Mouse (Mus musculus) midbrain, embryonic 16.5 days (tissue): Measurements from ENCODE around the gene Tcaim. TPM values are rescaled to one million over a fixed set of nuclear protein-coding genes. Genes with fewer than 3 reads are reported as not detected.

Experiments
- ATAC-seq: fragments of 200-750 bp; cut with Nextera tagmentation; 2 replicates; pipeline ENCODE4 v1.8.0; 2017; ENCODE audit warnings: moderate TSS enrichment
- H3K27ac ChIP-seq: fragments of 300-500 bp; sonication (generic); 2 replicates; pipeline ENCODE4 v1.5.1; 2014; ENCODE audit warnings: mild to moderate bottlenecking, low read length, mixed read lengths
- H3K27me3 ChIP-seq: fragments of 300-500 bp; sonication (generic); 2 replicates; pipeline ENCODE4 v1.6.1; 2014; ENCODE audit warnings: low read depth, low read length, mixed read lengths; ENCODE audit not compliant: control insufficient read depth, insufficient read depth
- H3K36me3 ChIP-seq: fragments of 300-500 bp; sonication (generic); 2 replicates; pipeline ENCODE4 v1.6.1; 2014; ENCODE audit warnings: mild to moderate bottlenecking, low read length, moderate library complexity, mixed read lengths; ENCODE audit not compliant: control insufficient read depth, insufficient read depth
- H3K4me1 ChIP-seq: fragments of 300-500 bp; sonication (generic); 2 replicates; pipeline ENCODE4 v1.6.1; 2014; ENCODE audit warnings: mild to moderate bottlenecking, low read length, mixed read lengths; ENCODE audit not compliant: control insufficient read depth, insufficient read depth
- H3K4me2 ChIP-seq: fragments of 300-500 bp; sonication (generic); 2 replicates; pipeline ENCODE4 v1.6.1; 2014; ENCODE audit warnings: mild to moderate bottlenecking, low read length, mixed read lengths
- H3K4me3 ChIP-seq: fragments of 300-500 bp; sonication (generic); 2 replicates; pipeline ENCODE4 v1.5.1; 2014; ENCODE audit warnings: low read depth, mild to moderate bottlenecking, low read length, moderate library complexity, mixed read lengths
- H3K9ac ChIP-seq: fragments of 300-500 bp; sonication (generic); 2 replicates; pipeline ENCODE4 v1.6.1; 2014; ENCODE audit warnings: low read depth, low read length, mixed read lengths
- H3K9me3 ChIP-seq: fragments of 300-500 bp; sonication (generic); replicated peaks from 2 replicates; pipeline ENCODE4 v1.6.1; 2014; ENCODE audit warnings: mild to moderate bottlenecking, low read length, mixed read lengths; ENCODE audit not compliant: control insufficient read depth, poor library complexity, severe bottlenecking
- WGBS: fragments of 180-500 bp; shearing (Covaris S2); extraction: QIAGEN DNeasy Blood & Tissue Kit; methylation state at CpG from one replicate; pipeline ENCODE4 v1.1.7; 2014; 5-methylcytosine and 5-hydroxymethylcytosine counted together
- polyA plus RNA-seq: library from polyadenylated mRNA; unstranded; fragments of >200 nt; fragmentation: Nextera tagmentation; extraction: Ambion mirVana; gene quantifications from 2 replicates; pipeline ENCODE4 v1.2.1, GENCODE M21; 2015

The Tcaim gene
- polyA plus RNA-seq: 9.3 and 9.9 TPM in 2 replicates

DNA sequence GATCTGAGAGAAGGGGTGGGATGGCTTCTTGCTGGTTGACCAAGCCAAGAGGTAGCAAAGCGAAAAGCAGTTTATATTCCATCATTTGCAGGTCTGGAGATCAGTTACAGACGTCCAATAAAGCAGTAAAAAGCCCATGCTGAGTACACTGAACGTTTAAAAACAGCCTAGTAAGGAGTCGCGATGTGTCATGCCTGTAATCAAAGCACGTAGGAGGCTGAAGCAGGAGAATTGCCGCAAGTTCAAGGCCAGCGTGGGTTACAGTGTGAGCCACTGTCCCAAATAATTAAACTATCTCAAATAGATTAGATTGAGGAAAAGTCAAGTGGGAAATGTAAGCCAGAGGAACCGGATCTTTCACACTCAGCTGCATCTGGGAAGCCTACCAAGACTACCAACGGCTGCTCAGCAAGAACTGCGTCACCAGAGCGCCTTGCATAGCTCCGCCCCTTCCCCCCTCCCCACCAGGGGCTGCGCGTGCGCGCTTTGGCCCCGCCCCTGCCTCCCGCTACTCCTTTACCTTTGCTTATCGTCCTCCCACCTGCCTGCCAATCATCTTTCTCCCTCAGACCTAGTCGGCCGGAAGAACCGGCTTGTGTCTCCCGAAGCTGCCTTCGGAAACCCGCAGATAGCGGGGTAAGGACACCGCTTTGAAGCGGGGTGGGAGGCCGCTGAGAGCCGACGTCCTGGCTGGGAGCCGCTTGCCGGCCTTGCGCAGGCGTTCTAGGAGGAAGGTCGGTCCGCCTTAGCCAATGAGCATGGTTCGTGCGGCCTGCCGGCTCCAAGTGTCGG is at the start of gene Tcaim:
TSS of gene Tcaim (plus strand) at position 487 of the 792 bp plus-strand sequence.
- Histone ChIP-seq H3K4me1 (peaks cover 9% of the 10 kb centered on the region), H3K9ac (peak within 1 kb of the TSS; percentile 93), H3K27ac (peak within 1 kb of the TSS; percentile 93), H3K4me3 (peak within 1 kb of the TSS; percentile 64), H3K9me3 (no peaks in the 10 kb centered on the region), H3K36me3 (no peaks in the 10 kb centered on the region), H3K4me2 (peak within 1 kb of the TSS; percentile 91), H3K27me3 (no peaks in the 10 kb centered on the region)
- ATAC-seq: peak; percentile 98
- WGBS: 8% methylated on average over 40 of the region's 42 CpGs

DNA sequence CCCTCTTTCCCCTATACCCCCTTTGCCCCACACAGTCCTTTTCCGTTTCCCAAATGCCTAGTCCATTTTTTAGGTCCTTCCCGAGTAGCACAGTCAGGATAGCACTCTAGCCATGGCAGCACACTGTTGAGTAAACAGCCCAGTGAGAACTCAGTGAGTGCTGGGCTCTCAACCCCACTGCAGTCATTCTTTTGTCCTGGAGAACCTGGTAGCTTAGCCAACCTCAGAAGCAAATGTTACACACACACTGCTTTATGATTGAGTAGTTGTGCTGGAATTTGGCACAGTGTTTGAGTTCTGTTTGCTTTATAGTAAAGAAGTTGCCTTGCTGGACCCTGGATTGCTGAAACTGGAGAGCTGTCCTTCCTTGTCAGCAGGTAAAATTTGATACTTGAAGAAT is 47.7 kb upstream of the Tcaim start:
- Histone ChIP-seq H3K9ac (no peak overlapping the region), H3K4me1 (no peaks in the 10 kb centered on the region), H3K4me2 (no peak overlapping the region), H3K27ac (no peak overlapping the region), H3K9me3 (no peaks in the 10 kb centered on the region), H3K27me3 (no peaks in the 10 kb centered on the region), H3K4me3 (no peak overlapping the region), H3K36me3 (no peaks in the 10 kb centered on the region)
- WGBS: 46% methylated on average over 2 of the region's 2 CpGs
- no peak for ATAC-seq

DNA sequence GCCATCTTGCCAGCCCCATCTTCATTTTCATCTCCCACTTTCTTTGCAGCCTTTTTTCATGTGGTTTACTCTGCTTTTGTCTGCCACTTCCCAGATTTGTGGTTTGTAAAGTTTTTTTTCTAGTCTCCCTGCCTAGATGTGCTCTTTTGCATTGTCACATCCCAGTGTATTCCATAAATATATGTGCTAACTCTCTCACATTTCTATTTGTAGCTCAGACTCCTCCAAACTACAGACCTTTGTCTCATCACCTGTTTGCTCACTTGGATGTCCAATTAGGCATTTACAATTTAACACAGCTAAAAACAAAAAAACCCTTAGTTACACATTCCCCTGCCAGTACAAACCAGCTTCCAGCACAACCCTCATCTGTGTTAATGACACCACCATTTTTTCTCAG is 45.2 kb upstream of the Tcaim start:
- H3K9me3 ChIP-seq: no peaks in the 10 kb centered on the region
- H3K4me1 ChIP-seq: no peaks in the 10 kb centered on the region
- H3K27me3 ChIP-seq: no peaks in the 10 kb centered on the region
- H3K4me2 ChIP-seq: no peak overlapping the region
- no peak overlapping the region for H3K9ac ChIP-seq
- H3K4me3 ChIP-seq: no peak overlapping the region
- ATAC-seq: no peak
- no peak overlapping the region for H3K27ac ChIP-seq
- no peaks in the 10 kb centered on the region for H3K36me3 ChIP-seq

- Histone ChIP-seq H3K27ac (no peak overlapping the region), H3K4me1 (no peaks in the 10 kb centered on the region), H3K9me3 (no peaks in the 10 kb centered on the region), H3K4me3 (no peak overlapping the region), H3K27me3 (no peaks in the 10 kb centered on the region), H3K4me2 (no peak overlapping the region), H3K9ac (no peak overlapping the region), H3K36me3 (no peaks in the 10 kb centered on the region)
- 80% methylated on average over 5 of the region's 5 CpGs for WGBS
- no peak for ATAC-seq
These were observed 20.1 kb upstream of the Tcaim start for GRCm38 (mm10) chr9:122785231-122785630.

- no peak overlapping the region for H3K9ac ChIP-seq
- H3K4me1 ChIP-seq: no peaks in the 10 kb centered on the region
- no peaks in the 10 kb centered on the region for H3K9me3 ChIP-seq
- H3K4me2 ChIP-seq: no peak overlapping the region
- H3K4me3 ChIP-seq: no peak overlapping the region
- H3K27ac ChIP-seq: no peak overlapping the region
- ATAC-seq: no peak
- 97% methylated on average over 1 of the region's 1 CpGs for WGBS
- no peaks in the 10 kb centered on the region for H3K36me3 ChIP-seq
- no peaks in the 10 kb centered on the region for H3K27me3 ChIP-seq
These were observed 18.8 kb upstream of the Tcaim start for GRCm38 (mm10) chr9:122786534-122786933.

DNA sequence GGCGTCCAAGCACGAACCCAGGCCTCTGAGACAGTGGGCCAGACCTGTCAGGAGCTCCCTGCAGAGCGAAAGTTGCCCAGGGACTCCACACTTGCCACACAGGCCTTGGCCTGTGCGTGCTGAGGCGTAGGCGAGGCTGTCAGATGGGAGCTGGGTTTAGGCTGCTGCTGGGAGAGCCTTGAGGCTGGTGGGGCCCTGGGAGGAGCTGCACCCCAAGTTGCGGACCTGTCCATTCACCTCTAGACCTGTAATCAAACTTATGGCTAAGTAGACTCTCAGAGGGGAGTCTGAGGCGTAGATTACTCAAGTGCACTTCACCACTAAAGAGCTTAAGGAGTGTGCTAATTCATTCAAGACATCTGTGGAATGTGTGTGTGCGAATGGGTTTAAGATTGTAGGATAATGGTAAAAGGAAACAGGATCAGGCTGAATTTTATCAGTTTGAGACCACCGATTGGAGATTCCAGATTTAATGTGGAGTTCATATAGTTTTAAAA is 554 bp downstream of the Tcaim start:
- no peak; the same call in 1 of the 2 replicates for ATAC-seq
- 9% methylated on average over 10 of the region's 10 CpGs for WGBS
- H3K9me3 ChIP-seq: no peaks in the 10 kb centered on the region
- peak overlapping the region; percentile 64 for H3K4me3 ChIP-seq
- peak overlapping the region; percentile 91 for H3K4me2 ChIP-seq
- peak overlapping the region; percentile 93 for H3K27ac ChIP-seq
- peak overlapping the region; percentile 93 for H3K9ac ChIP-seq
- peaks cover 9% of the 10 kb centered on the region for H3K4me1 ChIP-seq
- no peaks in the 10 kb centered on the region for H3K36me3 ChIP-seq
- H3K27me3 ChIP-seq: no peaks in the 10 kb centered on the region

DNA sequence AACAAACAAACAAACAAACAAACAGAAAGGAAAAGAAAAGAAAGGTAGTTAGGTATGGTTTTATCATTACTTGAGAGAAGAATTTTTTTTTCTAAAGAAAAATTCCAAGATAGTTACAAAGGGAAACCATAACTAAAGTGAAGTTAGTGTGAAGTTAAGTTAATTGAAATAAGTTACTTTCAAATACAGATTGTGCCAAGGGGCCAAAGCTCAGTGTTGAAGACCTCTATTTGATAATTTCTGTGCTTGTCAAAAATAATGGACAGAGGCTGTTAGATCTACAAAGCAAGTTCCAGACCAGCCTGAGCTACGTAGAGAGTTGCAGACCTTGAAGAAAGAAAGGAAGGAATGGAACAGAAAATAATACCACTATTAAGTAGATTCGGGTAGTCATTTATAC is 1.8 kb downstream of the Tcaim start:
- Histone ChIP-seq H3K9ac (no peak overlapping the region), H3K27ac (no peak overlapping the region), H3K27me3 (no peaks in the 10 kb centered on the region), H3K4me1 (peaks cover 9% of the 10 kb centered on the region), H3K36me3 (peaks cover 3% of the 10 kb centered on the region), H3K4me2 (no peak overlapping the region), H3K9me3 (no peaks in the 10 kb centered on the region), H3K4me3 (no peak overlapping the region)
- 95% methylated on average over 2 of the region's 2 CpGs for WGBS
- no peak for ATAC-seq

- H3K4me2 ChIP-seq: no peak overlapping the region
- no peaks in the 10 kb centered on the region for H3K27me3 ChIP-seq
- H3K9ac ChIP-seq: no peak overlapping the region
- peaks cover 6% of the 10 kb centered on the region for H3K36me3 ChIP-seq
- 95% methylated on average over 3 of the region's 3 CpGs for WGBS
- peaks cover 9% of the 10 kb centered on the region for H3K4me1 ChIP-seq
- ATAC-seq: no peak
- no peak overlapping the region for H3K4me3 ChIP-seq
- no peaks in the 10 kb centered on the region for H3K9me3 ChIP-seq
- no peak overlapping the region for H3K27ac ChIP-seq
These were observed 4.9 kb downstream of the Tcaim start for GRCm38 (mm10) chr9:122810212-122810611.

DNA sequence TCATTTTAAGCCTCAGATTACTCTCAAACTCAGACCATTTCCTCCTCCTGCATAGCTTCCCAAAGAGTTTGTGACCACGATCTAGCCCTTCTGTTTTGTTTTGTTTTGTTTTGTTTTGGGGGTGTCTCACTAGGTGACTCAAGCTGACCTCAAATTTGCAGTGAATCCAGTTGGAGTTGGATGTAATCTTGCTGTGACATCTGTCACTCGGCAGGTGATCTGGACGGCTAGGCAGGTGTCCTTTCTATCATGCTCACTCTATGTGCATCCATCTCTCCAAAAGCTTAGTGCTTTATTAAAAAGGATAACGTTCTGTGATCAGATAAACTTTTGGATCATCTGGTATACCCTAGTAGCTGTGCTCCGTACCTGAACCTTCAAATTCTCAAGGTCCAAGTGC is 7.0 kb downstream of the Tcaim start:
- Histone ChIP-seq H3K9me3 (no peaks in the 10 kb centered on the region), H3K9ac (no peak overlapping the region), H3K36me3 (peaks cover 6% of the 10 kb centered on the region), H3K4me3 (no peak overlapping the region), H3K4me2 (no peak overlapping the region), H3K27ac (no peak overlapping the region), H3K27me3 (no peaks in the 10 kb centered on the region), H3K4me1 (no peaks in the 10 kb centered on the region)
- WGBS: 83% methylated on average over 5 of the region's 5 CpGs
- ATAC-seq: no peak
